Mouse (Mus musculus) heart, postnatal 0 days (tissue): ENCODE results near the gene Krtap16-1. TPM values are rescaled to one million over a fixed set of nuclear protein-coding genes. Genes with fewer than 3 reads are reported as not detected.

Experiments
- ATAC-seq: fragments of 200-750 bp; cut with Nextera tagmentation; 2 replicates; pipeline ENCODE4 v1.8.0; 2017; ENCODE audit warnings: low read depth, moderate number of reproducible peaks, moderate library complexity; ENCODE audit not compliant: insufficient read depth
- DNase-seq: peaks from one replicate; pipeline ENCODE4 v3.0.0-alpha.2; 2016; ENCODE audit warnings: low spot score
- H3K27ac ChIP-seq: fragments of 300-500 bp; sonication (generic); 2 replicates; pipeline ENCODE4 v1.5.1; 2014; ENCODE audit warnings: low read depth, mild to moderate bottlenecking
- H3K27me3 ChIP-seq: fragments of 300-500 bp; sonication (generic); 2 replicates; pipeline ENCODE4 v1.6.1; 2014; ENCODE audit warnings: low read length, mixed read lengths; ENCODE audit not compliant: control insufficient read depth, insufficient read depth
- H3K36me3 ChIP-seq: fragments of 300-500 bp; sonication (generic); replicated peaks from 2 replicates; pipeline ENCODE4 v1.6.1; 2014; ENCODE audit warnings: low read length, mixed read lengths; ENCODE audit not compliant: control insufficient read depth, insufficient read depth
- H3K4me1 ChIP-seq: fragments of 300-500 bp; sonication (generic); 2 replicates; pipeline ENCODE4 v1.6.1; 2014; ENCODE audit warnings: antibody characterized with exemption; ENCODE audit not compliant: control insufficient read depth, insufficient read depth
- H3K4me2 ChIP-seq: fragments of 300-500 bp; sonication (generic); 2 replicates; pipeline ENCODE4 v1.6.1; 2014; ENCODE audit warnings: low read depth, mild to moderate bottlenecking, low read length, moderate library complexity
- H3K4me3 ChIP-seq: fragments of 300-500 bp; sonication (generic); 2 replicates; pipeline ENCODE4 v1.5.1; 2014; ENCODE audit warnings: low read depth, low read length
- H3K9ac ChIP-seq: fragments of 300-500 bp; sonication (generic); replicated peaks from 2 replicates; pipeline ENCODE4 v1.6.1; 2014; ENCODE audit warnings: low read depth, low read length, mixed read lengths
- H3K9me3 ChIP-seq: fragments of 300-500 bp; sonication (generic); replicated peaks from 2 replicates; pipeline ENCODE4 v1.6.1; 2016; ENCODE audit warnings: low read length; ENCODE audit not compliant: control insufficient read depth
- CTCF ChIP-seq: IDR thresholded peaks from 2 replicates; pipeline ENCODE4 v1.5.1; 2016; ENCODE audit warnings: antibody characterized with exemption, control low read depth, low read depth
- EP300 ChIP-seq: IDR thresholded peaks from 2 replicates; pipeline ENCODE4 v1.6.1; 2016; ENCODE audit warnings: antibody characterized with exemption, low read depth
- WGBS: fragments of 180-500 bp; shearing (Covaris S2); extraction: QIAGEN DNeasy Blood & Tissue Kit; methylation state at CpG from one replicate; pipeline ENCODE4 v1.1.7; 2014; 5-methylcytosine and 5-hydroxymethylcytosine counted together
- polyA plus RNA-seq: library from polyadenylated mRNA; unstranded; fragments of >200 nt; fragmentation: Nextera tagmentation; extraction: Ambion mirVana; gene quantifications from 2 replicates; pipeline ENCODE4 v1.2.1, GENCODE M21; 2015
- total RNA-seq: library from RNA; depleted of rRNA; stranded (reverse); fragments of >200 nt; gene quantifications from 2 replicates; pipeline ENCODE4 v1.2.3, GENCODE M21; 2014; ENCODE audit warnings: low replicate concordance

The Krtap16-1 gene
- total and polyA plus RNA-seq, 2 experiments from 2014 or later: not detected

- TF ChIP-seq CTCF (no peak), EP300 (no peak)
- Histone ChIP-seq H3K9me3 (no peaks in the 10 kb centered on the region), H3K4me3 (no peak overlapping the region), H3K4me1 (no peaks in the 10 kb centered on the region), H3K27me3 (no peaks in the 10 kb centered on the region), H3K27ac (no peak overlapping the region), H3K36me3 (no peaks in the 10 kb centered on the region), H3K4me2 (no peak overlapping the region), H3K9ac (no peak overlapping the region)
- ATAC-seq (no peak), DNase-seq (no peak)
- 71% methylated on average over 20 of the region's 20 CpGs for WGBS
These were observed 905 bp downstream of the Krtap16-1 start for GRCm38 (mm10) chr11:99985291-99986092.

- no peak for ATAC-seq
- Histone ChIP-seq H3K9me3 (no peaks in the 10 kb centered on the region), H3K4me3 (no peak overlapping the region), H3K36me3 (no peaks in the 10 kb centered on the region), H3K4me2 (no peak overlapping the region), H3K27me3 (no peaks in the 10 kb centered on the region), H3K27ac (no peak overlapping the region), H3K4me1 (no peaks in the 10 kb centered on the region), H3K9ac (no peak overlapping the region)
- no peak for DNase-seq
- TF ChIP-seq CTCF: no peak
- no peak for TF ChIP-seq EP300
- 81% methylated on average over 1 of the region's 1 CpGs for WGBS
These were observed 3.0 kb downstream of the Krtap16-1 start for GRCm38 (mm10) chr11:99983442-99983841.

- H3K9me3 ChIP-seq: no peaks in the 10 kb centered on the region
- 76% methylated on average over 9 of the region's 9 CpGs for WGBS
- H3K4me1 ChIP-seq: no peaks in the 10 kb centered on the region
- H3K9ac ChIP-seq: no peak overlapping the region
- H3K27me3 ChIP-seq: no peaks in the 10 kb centered on the region
- H3K4me2 ChIP-seq: no peak overlapping the region
- H3K4me3 ChIP-seq: no peak overlapping the region
- H3K27ac ChIP-seq: no peak overlapping the region
- TF ChIP-seq CTCF (no peak), EP300 (no peak)
- H3K36me3 ChIP-seq: no peaks in the 10 kb centered on the region
- no peak for ATAC-seq
- DNase-seq: no peak
These were observed 3.7 kb downstream of the Krtap16-1 start for GRCm38 (mm10) chr11:99982731-99983130.

- 75% methylated on average over 5 of the region's 5 CpGs for WGBS
- no peak for ATAC-seq
- Histone ChIP-seq H3K27me3 (no peaks in the 10 kb centered on the region), H3K9ac (no peak within 1 kb of the TSS), H3K4me2 (no peak within 1 kb of the TSS), H3K4me1 (no peaks in the 10 kb centered on the region), H3K27ac (no peak within 1 kb of the TSS), H3K4me3 (no peak within 1 kb of the TSS), H3K36me3 (no peaks in the 10 kb centered on the region), H3K9me3 (no peaks in the 10 kb centered on the region; the same call in 1 of the 2 replicates)
- TF ChIP-seq CTCF (no peak), EP300 (no peak)
- no peak for DNase-seq
These were observed 7.4 kb downstream of the Krtap16-1 start, which contains the start of gene Krtap29-1 for GRCm38 (mm10) chr11:99978953-99979352. Krtap29-1 (minus strand) TSS chr11:99979053.

GRCm38 (mm10) chr11:99965961-99966360 lies 20.4 kb downstream of the Krtap16-1 start:
- no peak overlapping the region for H3K9ac ChIP-seq
- H3K27me3 ChIP-seq: no peaks in the 10 kb centered on the region
- WGBS: 26% methylated on average over 2 of the region's 2 CpGs
- H3K9me3 ChIP-seq: no peaks in the 10 kb centered on the region
- ATAC-seq (no peak), DNase-seq (no peak)
- no peaks in the 10 kb centered on the region for H3K36me3 ChIP-seq
- no peaks in the 10 kb centered on the region for H3K4me1 ChIP-seq
- H3K27ac ChIP-seq: no peak overlapping the region
- no peak overlapping the region for H3K4me3 ChIP-seq
- no peak overlapping the region for H3K4me2 ChIP-seq
- TF ChIP-seq CTCF (no peak), EP300 (no peak)
